Mouse (Mus musculus) lung, postnatal 4 days (tissue): Measurements from ENCODE around the gene Kif19a.

Experiments used
- DNase-seq, 2 experiments: peaks; one replicate each; pipeline ENCODE4 v3.0.0; 2021

The Kif19a gene

DNA sequence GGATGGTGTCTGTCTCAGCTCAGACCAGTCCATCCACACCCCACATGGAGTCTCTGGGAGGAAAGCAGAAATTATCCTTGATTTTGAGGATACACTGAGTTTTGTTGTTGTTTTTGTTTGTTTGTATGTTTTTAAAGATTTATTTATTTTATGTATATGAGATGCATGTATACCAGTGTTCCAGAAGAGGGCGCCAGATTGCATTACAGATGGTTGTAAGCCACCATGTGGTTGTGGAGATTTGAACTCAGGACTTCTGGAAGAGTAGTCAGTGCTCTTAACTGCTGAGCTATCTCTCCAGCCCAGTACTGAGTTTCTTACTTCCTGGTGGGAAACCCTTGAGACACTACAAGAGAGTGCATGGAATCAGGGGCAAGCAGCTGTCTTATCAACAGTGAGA lies 44.2 kb downstream of the Kif19a start:
- no peak for DNase-seq

DNA sequence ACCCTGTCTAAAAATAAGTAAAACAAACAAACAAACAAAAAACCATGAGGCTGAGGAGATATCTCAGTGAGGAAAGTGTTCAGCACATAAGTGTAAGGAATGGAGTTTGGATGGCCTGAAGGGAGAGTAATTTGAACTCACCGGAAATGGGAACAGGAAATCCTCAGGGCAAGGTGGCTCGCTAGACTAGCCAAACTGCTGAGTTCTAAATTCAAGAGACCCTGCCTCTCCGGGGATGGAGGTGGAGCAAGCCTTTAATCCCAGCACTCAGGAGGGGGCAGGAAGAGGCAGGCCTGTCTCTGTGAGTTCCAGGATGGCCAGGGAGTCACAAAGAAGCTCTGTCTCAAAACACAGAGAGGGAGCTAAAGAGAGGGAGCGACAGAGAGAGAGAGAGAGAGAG lies 45.2 kb downstream of the Kif19a start:
- no peak for DNase-seq

DNA sequence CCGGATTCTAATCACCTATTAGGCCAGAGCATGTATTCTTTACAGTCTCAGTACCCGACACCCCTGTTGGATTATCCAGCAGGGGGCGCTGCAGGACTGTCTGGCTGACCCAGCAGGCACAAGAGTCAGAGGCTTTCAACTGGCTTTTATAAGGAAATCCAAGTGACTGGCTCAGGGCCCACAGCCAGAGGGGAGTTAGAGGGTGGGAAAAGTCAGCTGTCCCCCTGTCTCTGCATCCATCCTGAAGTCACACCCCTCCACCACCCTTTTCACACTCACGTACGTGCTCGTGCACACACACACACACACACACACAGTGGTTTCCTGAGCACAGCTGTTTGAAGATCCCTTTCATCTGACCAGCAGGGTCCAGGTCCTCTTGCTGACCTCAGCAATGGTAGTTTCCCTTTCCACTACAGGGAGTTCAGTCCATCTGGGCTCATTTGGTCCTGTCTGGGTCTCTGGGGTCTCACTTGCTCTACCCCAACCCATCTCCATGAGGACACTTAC lies 47.6 kb downstream of the Kif19a start:
- DNase-seq = peak; percentile 85 to 92

DNA sequence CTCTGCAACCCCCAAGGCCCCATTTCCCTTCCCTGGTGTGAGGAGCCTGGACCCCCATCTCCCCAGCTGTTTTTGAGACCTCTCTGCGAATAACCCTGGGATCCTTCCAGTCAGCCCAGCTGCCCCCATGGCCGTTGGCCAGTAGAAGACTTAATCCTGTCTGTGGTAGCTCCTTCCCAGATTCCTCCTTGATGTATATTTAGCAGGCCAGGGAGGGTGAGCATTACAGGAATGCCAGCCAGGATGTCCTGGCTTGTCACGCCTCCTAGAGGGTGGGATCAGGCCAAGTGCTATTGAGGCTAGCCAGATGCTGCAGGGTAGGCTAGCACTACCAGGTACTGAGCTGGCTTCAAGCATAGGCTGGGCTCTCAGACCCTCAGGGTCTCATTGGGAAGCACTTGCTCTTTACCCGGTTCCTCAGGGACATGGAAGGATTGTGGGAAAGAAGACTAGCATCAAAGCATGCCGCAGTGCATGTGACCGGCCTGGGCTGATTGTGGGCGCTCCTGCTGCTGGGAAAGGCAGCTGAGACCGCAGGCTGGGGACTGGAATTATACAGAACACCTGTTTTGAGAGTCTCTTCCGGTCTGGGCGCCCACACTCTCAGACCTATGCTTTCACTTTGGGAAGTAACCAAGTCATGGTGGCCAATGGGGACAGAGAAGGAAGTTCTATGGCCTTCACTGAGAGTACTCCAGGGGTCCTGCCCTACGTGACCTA lies 49.8 kb downstream of the Kif19a start:
- no peak for DNase-seq

DNA sequence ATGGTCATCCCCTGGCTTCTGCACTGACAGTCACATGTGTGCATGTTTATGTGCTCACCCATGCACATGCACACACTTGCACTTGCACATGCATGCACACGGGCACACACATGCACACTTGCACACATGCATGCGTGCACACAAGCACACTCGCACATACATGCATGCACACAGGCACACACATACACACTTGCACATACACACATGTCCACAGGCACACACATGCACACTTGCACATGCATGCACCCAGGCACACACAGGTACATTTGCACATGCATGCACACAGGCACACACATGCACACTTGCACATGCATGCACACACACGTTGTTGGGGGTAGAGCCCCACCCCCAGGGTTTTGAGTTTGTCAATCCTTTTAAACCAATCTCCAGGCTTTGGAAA lies 51.7 kb downstream of the Kif19a start:
- DNase-seq = no peak

DNA sequence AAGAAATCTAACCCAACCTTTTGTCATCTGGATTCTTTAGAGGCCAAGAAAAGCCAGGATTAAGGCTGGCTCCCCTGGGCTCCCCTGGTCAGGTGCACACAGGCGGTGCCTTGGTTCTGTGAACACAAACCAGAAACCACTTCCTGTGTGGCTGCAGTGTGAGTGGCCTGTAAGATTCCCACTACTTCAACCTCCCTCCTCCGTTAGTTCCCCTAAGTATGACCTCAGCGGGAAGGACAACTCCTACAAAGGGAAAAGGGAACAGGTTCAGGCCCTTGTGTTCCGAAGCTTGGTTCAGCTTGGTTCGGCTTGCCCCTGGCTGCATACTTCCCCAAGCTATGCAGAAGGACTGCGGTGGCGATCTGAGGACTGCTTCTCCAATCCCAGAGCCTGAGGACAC lies 53.0 kb downstream of the Kif19a start:
- DNase-seq = peak; percentile 32 to 38

DNA sequence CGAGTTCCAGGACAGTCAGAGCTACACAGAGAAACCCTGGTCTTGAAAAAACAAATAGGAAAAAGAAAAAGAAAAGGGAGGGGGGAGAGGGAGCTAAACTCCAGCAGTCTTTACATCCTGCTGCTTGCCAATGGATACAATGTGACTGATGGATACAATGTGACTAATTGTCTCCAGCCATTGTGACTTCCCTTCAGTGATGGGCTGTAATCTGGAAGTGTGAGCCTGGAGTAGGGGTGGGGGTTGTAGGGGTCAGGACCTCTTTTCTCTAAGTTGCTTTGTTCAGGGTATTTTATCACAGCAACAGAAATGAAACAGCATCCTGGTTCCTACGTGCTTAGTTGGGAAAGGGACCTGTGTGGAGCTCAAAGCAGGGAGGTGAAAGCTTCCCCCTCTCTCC lies 53.9 kb downstream of the Kif19a start:
- no peak for DNase-seq

DNA sequence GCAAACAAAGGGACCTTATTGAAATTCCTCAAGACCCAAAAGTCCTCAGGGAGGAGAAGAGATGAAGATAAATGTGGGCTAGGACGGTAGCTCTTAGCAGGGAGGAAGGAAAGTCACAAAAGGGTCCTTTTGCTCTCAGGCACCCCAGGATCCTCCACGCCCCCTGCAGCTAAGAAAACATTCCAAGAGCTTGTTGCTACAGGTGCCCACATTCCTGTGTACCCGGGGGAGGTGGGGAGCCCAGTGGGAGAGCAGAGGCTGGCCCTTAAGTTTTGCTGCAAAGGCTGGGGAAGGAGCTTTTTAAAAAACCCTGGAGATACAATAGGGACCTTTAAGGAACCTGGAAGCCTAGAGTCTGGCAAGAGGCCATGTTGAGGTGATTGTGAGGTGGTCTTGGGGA lies 55.3 kb downstream of the Kif19a start:
- no peak for DNase-seq

DNA sequence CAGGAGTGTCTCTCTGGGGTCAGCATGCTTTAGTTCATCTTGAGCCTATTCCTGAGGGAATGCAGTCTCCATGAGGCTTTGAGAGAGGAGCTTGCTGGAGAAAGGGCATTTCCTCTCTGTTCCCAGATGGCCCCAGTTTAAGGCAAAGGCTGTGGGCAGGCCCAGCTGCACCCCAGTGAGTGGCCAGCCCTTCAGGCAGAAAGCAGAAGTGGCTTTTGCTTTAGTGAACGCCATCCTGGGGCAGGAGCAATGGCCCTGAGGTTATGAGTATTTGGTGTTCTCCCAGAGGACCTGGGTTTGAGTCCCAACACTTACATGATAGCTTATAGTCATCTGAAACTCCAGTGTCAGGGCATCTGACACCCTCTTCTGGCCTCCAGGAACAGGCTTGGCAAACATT lies 56.1 kb downstream of the Kif19a start:
- no peak for DNase-seq

DNA sequence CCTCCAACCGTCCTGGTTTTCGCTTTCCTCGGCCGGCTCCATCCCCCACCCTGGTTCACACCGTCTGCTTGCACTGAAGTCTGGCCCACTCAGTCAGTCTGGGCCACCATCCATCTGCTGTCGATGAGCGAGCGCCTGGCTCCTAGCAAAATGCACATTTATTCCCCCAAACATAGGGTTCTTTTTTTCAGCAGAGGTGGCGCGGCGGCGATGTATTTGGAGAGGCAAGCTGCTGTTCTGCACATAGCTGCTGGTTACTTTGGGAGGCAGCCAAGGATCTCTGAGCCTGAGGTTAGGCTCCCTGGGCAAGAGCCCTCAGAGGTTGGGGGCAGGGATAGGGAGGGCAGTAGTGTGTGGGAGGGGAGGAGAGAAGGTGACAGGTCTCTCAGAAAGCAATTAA lies 57.5 kb downstream of the Kif19a start:
- peak; percentile 59 to 67 for DNase-seq

DNA sequence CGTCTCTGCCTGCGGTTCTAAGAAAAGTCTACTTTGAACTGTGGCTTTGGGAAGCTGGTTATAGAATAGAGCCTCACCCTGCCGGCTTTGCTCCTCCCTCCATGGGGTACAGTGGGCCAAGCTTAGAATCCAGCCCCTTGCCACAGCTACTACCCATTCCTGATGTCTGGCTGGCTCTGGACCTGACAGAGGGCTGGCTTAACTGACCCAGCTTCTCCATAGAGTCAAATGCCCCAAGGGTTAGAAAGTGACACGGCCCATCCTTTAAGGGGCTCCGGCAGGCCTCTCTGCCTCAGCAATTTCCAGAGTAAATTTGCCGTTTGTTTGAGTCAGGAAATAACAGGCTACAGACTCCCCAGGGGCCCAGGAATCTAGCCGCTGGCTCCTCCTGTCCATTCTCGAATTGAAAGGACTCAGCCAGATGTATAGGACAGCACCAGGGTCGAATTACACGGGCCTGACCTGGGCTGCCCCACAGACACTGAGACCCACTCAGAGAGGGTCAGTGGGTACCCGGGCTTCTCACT lies 58.1 kb downstream of the Kif19a start:
- DNase-seq = no peak

DNA sequence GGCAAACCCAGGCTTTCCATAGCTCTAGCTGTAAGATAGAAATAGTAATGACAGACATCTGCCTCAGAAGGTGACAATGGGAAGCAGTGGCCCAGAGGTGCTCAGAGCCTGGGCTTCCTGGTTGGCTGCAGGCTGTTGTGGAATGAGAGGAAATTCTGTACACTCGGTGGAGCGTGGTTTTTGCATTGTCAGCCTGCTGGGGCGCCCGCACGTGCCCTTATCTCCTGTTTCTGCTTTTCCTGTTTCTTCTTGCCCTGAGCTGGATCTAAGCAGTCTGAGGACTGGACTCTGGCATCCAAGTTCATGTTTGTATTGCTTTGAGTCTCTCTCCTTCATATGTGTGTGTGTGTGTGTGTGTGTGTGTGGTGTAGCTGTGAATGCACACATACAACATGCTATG lies 61.5 kb downstream of the Kif19a start:
- DNase-seq = peak in 1 of 2 experiments; percentile 46

DNA sequence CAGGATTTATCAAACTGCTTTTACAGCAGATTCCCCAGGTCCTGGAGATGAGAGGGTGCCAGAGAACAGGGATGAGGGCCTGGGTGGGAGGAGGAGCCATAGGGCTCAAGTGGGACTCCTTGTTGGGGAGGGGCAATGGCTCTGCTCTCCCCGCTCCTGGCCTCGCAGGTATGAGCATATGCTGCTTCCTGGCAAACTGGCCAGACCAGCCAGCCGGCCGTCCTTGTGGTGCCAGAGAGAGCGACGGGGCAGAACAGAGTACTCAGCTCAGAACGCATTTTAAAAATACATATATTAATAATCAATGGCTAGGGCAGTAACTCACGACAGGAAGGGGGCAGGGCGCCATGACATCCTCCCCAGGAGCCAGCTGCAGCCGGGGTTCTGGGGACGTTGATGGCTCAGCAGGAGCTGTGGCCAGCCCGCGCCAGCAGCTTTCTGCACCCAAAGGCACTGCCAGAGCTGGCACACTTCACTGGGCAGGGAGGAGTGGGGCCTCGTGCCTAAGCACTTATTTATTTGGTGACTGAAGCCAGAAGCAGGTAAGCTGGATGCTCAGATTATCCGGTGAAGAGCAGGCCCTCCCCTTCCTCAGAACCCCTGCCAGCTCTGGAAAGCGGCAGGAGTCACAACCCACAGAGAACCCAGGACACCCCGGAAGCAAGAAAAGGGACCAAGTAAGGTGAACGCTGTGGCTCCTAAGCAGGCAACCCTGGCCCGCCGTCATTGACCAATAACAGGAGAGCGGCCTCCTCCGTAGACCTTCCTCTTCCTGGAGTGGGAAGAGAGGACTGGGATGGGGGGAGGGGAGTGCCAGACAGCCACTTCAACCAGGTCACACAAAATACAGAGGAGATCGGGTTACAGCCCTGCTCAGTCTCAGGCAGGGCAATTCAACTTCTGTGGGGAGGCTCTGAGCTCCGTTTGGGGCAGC lies 64.6 kb downstream of the Kif19a start:
- peak; percentile 78 to 86 for DNase-seq

DNA sequence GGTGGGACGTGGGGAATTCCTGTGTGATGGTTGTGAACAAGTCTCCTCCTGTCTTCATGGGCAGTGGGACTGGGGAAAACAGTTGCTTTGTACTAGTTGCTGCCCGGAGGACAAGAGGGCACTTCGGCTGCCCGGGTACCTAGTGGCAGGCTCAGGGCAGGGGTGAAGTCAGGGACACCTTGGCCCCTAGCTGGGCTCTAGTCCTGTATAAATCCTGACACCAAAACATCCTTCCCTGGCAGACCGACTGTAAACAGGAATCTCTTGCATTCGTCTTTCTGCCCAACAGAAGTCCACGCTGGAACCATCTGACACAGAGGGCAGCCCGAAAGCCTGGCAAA lies 65.2 kb downstream of the Kif19a start:
- DNase-seq = no peak

DNA sequence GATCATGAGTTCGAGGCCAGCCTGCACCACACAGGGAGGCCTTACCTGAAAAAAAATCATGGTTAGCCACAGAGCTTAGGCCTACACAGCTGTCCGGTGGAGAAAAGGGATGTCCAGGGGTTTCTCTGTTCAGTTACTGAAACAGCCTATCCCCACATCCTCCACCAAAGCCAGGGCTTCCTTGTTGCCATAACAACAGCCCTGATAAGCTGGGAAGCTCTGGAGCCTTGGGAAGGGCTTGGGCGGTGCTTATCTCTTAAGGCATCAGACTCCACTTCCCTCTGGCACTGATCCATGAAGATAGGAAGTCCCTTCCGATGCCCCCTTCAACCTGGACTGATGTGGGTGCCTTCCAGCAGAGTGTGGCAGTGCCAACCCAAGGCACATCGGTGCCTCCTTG lies 68.0 kb downstream of the Kif19a start:
- peak in 1 of 2 experiments; percentile 28 for DNase-seq
